Mouse (Mus musculus): ENCODE data around the gene Atf4.

The Atf4 gene

GRCm38 (mm10) chr15:80249672-80250071, 5.3 kb upstream of the Atf4 start:
- DNase-seq (ENCODE audit: low spot score in 2 of 2) = no peak

DNA sequence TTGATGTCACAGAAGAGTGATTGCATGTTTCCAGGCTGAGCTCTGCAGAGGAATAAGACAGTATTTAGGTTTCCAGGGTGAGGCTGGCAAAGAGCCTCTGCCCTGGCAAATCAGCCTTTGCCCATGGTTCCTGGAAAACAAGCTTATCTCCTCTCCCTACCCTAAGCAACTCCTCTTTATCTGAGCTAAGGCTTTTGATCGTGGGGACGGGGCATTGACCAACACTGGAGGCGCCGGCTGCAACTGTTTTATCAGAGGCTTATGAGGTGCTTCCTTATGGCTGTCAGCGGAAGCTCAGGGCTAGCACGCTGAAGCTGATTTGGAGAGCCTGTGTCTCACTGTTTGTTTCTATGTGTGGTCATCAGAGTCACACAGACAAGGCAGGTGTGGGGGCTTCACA, 4.4 kb upstream of the Atf4 start:
- DNase-seq (ENCODE audit: low spot score in 2 of 2) = no peak

GRCm38 (mm10) chr15:80253530-80253929, 1.5 kb upstream of the Atf4 start:
- no peak for DNase-seq (ENCODE audit: low spot score in 2 of 2)

DNA sequence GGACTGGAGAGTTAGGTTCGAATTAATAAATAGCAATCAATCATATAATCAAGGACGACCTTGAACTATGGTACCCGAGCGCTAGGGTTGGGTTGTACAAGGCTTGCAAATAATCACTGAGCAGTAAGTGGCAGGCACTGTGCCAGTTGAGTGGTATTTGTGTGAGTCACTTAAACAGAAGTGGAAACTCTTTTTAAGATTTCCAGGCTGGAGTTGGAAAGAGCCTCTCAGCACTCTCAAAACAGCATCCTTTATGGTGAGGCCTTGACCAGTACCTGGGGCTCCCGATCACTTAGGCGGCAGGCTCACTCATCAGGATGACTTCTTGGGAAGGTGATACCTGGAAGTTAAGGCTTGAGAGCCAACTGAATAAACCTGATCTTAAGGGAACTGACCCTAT, 777 bp upstream of the Atf4 start:
- no peak for DNase-seq (ENCODE audit: low spot score in 2 of 2)

DNA sequence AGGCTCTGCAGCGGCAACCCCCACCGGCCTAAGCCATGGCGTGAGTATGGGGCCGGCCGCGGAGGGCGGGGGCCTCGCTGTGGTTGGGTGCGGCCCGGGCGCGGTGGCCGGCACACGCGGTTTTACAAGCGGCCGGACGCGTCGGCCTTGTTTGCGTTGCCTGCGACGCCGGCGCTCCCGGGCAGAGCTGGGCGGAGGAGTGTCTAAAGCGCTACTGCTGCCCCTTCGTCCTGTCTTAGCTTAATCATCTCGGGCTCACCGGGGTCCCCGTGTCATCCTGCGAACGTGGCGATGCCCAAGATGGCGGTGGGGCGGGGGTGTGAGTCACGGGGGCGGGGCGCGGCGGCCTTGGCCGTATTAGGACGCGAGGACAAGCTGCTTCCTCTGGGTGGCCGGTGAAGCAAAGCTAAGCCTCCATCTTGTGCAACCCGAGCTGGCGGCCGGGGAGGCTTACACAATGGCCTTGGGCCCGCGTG, 700 bp downstream of the Atf4 start:
- peak; percentile 48 to 52 for DNase-seq (ENCODE audit: low spot score in 2 of 2)

GRCm38 (mm10) chr15:80256242-80256641, 1.3 kb downstream of the Atf4 start:
- DNase-seq (ENCODE audit: low spot score in 2 of 2) = no peak

GRCm38 (mm10) chr15:80256656-80257601, 1.9 kb downstream of the Atf4 start:
- no peak for DNase-seq (ENCODE audit: low spot score in 2 of 2)

DNA sequence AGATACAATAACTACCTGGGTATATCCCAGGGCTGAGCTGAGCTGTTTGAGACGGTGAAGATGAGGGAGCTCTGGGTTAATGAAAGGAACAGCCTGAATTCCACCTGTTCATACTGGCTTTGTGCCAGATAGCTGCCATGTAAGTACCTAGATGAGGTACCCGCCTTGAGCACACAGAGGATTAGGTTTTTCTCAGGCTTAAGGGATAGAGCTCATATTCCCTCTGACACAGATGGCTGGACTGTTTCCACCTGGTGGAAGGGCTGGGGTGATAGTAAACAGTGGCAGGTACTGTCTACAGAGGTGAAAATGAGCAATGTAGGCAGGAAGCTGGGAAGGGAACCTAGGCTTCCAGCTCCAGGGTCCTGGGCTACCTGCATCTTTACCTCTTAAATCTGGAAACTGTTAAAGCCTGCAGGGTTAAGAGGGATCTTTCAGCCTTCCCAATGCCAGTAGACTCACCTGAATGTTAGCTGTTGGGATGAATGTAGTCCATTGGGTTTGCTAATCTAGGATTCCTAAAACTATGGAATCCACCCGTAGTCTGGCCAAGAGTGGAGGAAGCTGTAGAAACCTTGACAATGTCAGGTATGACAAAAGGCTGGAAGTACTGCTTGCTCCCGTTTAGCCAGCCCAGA, 2.7 kb downstream of the Atf4 start:
- no peak for DNase-seq (ENCODE audit: low spot score in 2 of 2)

- DNase-seq (ENCODE audit: low spot score in 2 of 2) = no peak
Measured at GRCm38 (mm10) chr15:80258240-80259170, 3.5 kb downstream of the Atf4 start.

DNA sequence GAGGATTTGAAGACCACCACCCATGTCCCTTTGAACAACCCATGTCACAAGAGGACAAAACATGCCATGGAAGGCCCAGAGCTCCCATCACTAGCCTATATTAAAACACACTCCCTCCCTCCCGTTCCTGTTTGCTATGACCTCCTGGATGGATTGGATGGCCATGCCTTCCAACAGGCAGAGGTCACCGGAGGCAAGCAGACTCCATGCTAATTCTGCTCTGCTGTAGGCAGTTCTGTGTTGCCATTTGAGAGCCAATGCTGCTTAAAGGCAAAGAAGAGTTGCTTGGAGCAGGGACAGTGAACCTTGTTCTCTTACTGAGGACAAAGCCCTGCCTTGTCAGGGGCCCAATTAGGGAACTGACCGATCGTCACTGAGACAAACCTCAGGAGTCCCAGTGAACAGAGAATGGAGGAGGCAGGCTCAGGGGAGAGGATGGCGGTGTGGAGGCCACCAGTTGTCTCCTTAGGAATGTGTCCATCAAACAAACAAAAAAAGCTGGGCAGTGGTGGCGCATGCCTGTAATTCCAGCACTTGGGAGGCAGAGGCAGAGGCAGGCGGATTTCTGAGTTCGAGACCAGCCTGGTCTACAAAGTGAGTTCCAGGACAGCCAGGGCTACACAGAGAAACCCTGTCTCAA, 4.5 kb downstream of the Atf4 start:
- no peak for DNase-seq (ENCODE audit: low spot score in 2 of 2)

- peak; percentile 80 for DNase-seq (ENCODE audit: low spot score in 2 of 2)
Measured at GRCm38 (mm10) chr15:80260677-80261076, 5.7 kb downstream of the Atf4 start.

DNA sequence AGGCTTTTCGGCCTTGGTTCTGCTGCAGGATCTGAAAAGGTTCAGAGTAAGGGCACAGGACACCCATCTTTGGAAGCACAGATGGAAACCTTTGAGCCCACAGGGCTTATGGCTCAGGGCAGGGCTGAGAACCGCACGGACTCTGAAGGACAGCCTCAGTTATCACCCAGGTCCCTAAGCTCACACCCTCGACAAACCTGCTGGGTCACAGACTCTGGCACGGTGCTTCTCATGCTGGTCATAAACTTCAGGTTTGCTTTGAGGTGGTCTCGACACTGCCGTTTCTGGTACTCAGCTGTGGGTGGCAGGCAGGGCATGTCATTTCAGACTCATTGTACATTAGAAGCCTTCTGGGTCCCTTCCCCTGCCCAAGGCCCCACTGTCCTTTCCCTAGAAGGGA, 6.1 kb downstream of the Atf4 start:
- DNase-seq (ENCODE audit: low spot score in 2 of 2) = no peak

DNA sequence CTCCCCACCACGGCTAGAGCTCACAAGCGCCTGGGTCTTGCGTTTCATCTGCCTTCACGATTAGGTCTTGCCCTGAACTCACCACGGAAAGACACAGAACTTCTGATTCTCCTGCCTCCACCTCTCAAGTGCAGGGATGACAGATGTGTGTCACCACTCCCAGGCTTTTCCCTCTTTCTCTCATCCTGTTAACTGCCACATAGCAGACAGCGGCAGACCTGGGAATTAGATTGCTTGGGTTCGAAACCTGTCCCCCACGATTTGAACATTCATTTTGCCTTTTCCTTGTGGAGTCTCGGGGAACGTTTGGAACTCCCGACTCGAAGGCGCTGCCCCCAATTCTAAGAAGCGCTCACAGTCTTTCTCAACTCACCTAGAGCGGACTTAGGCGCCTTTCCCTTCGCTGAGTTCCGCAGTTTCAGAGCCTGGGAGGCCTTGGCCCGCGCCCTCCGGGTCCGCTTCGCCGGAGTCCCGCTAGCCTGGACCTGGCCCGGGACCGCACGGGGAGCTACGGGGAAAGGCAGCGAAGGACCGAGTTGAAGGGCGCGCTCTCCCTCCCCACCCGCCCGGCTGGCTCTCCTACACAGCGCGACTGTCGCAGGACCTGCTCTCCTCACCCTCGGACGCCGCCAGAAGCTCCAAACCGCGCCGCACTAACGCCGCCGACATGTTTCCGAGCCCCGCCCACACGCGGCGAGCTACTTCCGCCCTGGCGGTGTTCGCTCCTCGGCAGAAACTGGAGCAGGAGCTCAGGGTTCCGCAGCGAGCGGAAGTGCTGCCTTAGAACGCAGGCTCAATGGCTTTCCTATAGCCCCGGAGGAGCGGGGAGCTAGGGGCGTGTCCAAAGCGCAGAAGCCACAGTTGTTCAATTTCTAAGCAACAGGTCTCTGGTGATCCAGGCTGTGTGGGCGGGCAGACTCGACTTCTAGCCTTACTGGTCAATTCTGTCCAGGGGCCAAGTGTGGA, 8.9 kb downstream of the Atf4 start, which contains the start of gene Rps19bp1:
Gene Rps19bp1, minus strand, starts transcription at position 706 of the 966 bp plus-strand sequence.
- DNase-seq (ENCODE audit: low spot score in 2 of 2) = peak; percentile 78 to 79

- peak; percentile 73 to 78 for DNase-seq (ENCODE audit: low spot score in 2 of 2)
Measured at GRCm38 (mm10) chr15:80266281-80266680, 11.3 kb downstream of the Atf4 start.

- no peak for DNase-seq (ENCODE audit: low spot score in 2 of 2)
Measured at GRCm38 (mm10) chr15:80271858-80272396, 16.9 kb downstream of the Atf4 start.

DNA sequence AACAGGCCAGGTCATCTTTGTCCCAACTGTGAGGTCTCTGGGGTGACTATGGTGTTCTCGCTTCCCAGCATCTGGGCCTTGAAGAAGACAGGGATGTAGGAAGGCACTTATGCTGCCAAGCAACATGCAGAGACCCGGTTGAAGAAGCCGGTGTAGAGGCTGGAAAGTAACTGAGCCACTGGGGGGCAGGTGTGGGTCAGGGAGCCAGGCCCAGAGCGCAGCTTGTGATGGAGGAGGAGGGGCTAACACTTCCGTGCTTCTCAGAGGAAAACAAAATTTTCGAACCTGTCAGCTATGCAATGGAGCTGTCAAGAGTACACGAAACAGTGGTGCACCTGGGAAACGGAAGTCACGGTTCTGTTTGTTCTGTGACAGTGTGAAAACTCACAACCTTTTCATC, 22.1 kb downstream of the Atf4 start:
- no peak for DNase-seq (ENCODE audit: low spot score in 2 of 2)

DNA sequence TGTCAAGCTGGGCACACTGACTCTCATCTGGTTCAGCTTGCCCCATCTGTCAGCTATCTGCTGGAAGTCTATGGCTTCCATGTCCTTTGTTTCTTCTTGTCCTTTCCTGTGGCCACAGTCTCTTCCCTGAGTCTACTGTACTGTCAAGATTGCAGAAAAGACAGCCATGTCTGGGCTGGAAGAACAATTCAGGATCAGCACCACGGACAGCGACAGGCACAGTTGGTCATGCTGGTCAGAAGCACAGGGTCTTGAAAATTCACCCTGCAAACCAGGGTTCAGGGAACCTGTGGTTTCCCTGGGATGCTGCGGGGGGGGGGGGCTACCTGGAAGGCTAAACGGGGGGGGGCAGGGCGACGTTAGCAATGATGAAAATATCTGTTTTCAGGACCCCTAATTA, 22.6 kb downstream of the Atf4 start:
- DNase-seq (ENCODE audit: low spot score in 2 of 2) = no peak

GRCm38 (mm10) chr15:80278121-80278759, 23.3 kb downstream of the Atf4 start:
- no peak for DNase-seq (ENCODE audit: low spot score in 2 of 2)

- DNase-seq (ENCODE audit: low spot score in 2 of 2) = no peak
Measured at GRCm38 (mm10) chr15:80279053-80279452, 24.1 kb downstream of the Atf4 start.
